Mouse (Mus musculus) megakaryocyte, embryonic 14.5 days (primary cell): ENCODE results near the gene Rita1.

ENCODE experiments used
- FLI1 ChIP-seq: IDR thresholded peaks from 2 replicates; pipeline ENCODE4 v1.6.1; 2012; ENCODE audit warnings: low read length, inconsistent platforms, mixed read lengths
- GATA1 ChIP-seq: IDR thresholded peaks from 3 replicates; pipeline ENCODE4 v1.6.1; 2012; ENCODE audit warnings: mixed read lengths, low read length, inconsistent platforms, borderline replicate concordance

- TF ChIP-seq GATA1, result no peak
- TF ChIP-seq FLI1, result no peak
These were observed 624 bp upstream of the Rita1 start for GRCm38 (mm10) chr5:120612822-120613604.
